Mouse (Mus musculus): ENCODE results near the gene Gm13276. TPM values are rescaled to one million over a fixed set of nuclear protein-coding genes. Genes with fewer than 3 reads are reported as not detected.
"Not testable (repeated sequence)": the region's sequence is repeated elsewhere in the genome, so short reads cannot be mapped to it uniquely, and the experiment has no call there.

Gene Gm13276
- polyA plus RNA-seq, 1 experiment from 2014 or later = not detected

DNA sequence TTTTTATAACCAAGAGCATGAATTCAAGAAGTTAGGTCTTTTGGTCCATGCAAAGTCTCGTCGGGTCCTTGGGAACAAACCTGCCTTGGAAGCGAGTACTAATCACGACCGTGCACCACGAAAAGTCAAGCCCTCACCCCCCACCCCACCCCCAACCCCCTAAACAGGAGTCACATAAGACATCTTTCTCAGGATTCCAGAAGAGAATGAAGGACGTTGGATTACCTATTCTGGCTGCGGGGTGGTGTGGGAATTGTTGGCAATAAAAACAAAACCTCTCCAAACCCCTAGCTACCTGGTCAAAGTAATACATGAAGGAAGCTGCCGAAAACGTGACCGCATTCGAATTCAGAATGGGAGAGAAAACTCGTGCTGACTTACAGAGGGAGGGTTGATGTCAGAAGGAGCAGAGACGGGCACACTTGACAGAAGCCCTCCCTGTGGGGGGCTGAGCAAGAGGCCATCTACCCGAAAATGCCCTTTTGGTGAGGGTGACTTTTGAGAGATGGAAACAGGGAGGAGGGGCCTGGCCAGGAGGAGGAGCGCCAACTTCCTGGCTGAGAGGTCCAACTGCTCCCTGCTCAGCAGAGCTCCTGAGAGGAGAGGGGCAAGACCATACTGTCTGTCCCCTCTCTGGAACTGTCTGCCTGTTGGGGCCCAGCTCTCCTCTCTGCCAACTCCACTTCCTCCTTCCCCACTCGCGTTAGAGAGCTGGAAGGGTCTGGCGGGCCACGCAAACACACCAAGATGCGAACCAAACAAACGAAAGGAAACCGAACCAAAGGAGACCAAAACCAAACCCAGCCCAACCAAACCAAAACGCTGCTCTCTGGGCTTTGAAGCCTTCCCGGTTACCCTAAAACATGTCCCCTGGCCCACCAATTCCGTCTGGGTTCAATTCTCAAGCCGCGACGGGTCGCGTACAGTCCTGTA, 28.7 kb upstream of the Gm13276 start:
- H3K4me1 ChIP-seq (replicated peaks; ENCODE audit: control insufficient read depth, insufficient read depth, low read length); H3K27me3 ChIP-seq (replicated peaks; ENCODE audit: control insufficient read depth, insufficient read depth, low read length); H3K36me3 ChIP-seq (ENCODE audit: control insufficient read depth, insufficient read depth, low read length); ATAC-seq (replicated peaks; ENCODE audit: low FRiP score); H3K9me3 ChIP-seq (ENCODE audit: control insufficient read depth, low read length): not testable (repeated sequence)
- WGBS = 11% methylated on average over 28 of the region's 31 CpGs
- Histone ChIP-seq H3K27ac (ENCODE audit: low read depth, low read length) (peak overlapping the region; percentile 90), H3K4me3 (ENCODE audit: low read depth, low read length) (peak overlapping the region; percentile 58), H3K9ac (ENCODE audit: low read depth, low read length) (peak overlapping the region; percentile 71), H3K4me2 (peak overlapping the region; percentile 75)
- DNase-seq (ENCODE audit: low spot score) = peak; percentile 64

DNA sequence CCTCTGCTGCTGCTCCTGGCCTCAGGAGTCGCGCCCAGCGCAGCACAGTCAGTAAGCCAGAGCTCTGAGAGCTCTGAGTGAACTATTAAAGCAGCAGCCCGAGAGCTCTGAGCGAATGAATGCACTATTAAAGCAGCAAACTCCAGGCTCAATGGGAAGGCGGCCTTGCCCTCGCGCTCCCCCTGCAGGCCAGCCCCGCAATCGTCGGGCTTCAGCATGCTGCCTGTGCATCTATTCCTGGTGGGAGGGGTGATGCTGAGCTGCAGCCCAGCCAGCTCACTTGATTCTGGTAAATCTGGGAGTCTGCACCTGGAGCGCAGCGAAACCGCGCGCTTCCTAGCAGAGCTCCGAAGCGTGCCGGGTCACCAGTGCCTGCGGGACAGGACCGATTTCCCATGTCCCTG, 27.9 kb upstream of the Gm13276 start:
- Histone ChIP-seq H3K4me2 (peak overlapping the region; percentile 75), H3K4me3 (ENCODE audit: low read depth, low read length) (peak overlapping the region; percentile 58), H3K9ac (ENCODE audit: low read depth, low read length) (peak overlapping the region; percentile 71), H3K27ac (ENCODE audit: low read depth, low read length) (peak overlapping the region; percentile 90)
- ATAC-seq (replicated peaks; ENCODE audit: low FRiP score) (peak; percentile 100), DNase-seq (ENCODE audit: low spot score) (peak; percentile 79)
- WGBS = under 1% methylated on average over 16 of the region's 21 CpGs
- H3K4me1 ChIP-seq (replicated peaks; ENCODE audit: control insufficient read depth, insufficient read depth, low read length); H3K36me3 ChIP-seq (ENCODE audit: control insufficient read depth, insufficient read depth, low read length); H3K9me3 ChIP-seq (ENCODE audit: control insufficient read depth, low read length); H3K27me3 ChIP-seq (replicated peaks; ENCODE audit: control insufficient read depth, insufficient read depth, low read length): not testable (repeated sequence)

DNA sequence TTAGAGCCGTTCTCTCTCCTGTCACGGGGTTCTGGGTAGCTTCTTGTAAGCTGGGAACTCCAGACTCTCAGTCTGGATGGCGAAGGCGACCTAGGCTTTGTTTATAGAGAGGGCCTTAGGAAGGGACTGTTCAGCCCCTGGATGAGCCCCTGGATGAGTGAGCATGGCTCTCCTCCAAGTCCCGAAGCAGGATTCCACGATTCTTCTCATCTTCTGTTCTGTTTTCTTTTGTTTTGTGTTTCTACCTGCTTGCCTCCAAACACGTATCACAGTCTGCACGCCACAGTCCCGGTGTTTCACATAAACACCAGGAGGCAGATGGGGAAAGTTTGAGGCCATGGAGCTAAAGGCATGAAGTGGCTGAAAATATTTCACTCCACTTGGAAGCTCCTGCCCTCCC, 26.8 kb upstream of the Gm13276 start:
- H3K9me3 ChIP-seq (ENCODE audit: control insufficient read depth, low read length); DNase-seq (ENCODE audit: low spot score); H3K4me2 ChIP-seq; H3K27ac ChIP-seq (ENCODE audit: low read depth, low read length); H3K27me3 ChIP-seq (replicated peaks; ENCODE audit: control insufficient read depth, insufficient read depth, low read length); H3K36me3 ChIP-seq (ENCODE audit: control insufficient read depth, insufficient read depth, low read length); ATAC-seq (replicated peaks; ENCODE audit: low FRiP score); H3K4me1 ChIP-seq (replicated peaks; ENCODE audit: control insufficient read depth, insufficient read depth, low read length); H3K9ac ChIP-seq (ENCODE audit: low read depth, low read length); H3K4me3 ChIP-seq (ENCODE audit: low read depth, low read length): not testable (repeated sequence)
- WGBS = 86% methylated on average over 9 of the region's 9 CpGs

DNA sequence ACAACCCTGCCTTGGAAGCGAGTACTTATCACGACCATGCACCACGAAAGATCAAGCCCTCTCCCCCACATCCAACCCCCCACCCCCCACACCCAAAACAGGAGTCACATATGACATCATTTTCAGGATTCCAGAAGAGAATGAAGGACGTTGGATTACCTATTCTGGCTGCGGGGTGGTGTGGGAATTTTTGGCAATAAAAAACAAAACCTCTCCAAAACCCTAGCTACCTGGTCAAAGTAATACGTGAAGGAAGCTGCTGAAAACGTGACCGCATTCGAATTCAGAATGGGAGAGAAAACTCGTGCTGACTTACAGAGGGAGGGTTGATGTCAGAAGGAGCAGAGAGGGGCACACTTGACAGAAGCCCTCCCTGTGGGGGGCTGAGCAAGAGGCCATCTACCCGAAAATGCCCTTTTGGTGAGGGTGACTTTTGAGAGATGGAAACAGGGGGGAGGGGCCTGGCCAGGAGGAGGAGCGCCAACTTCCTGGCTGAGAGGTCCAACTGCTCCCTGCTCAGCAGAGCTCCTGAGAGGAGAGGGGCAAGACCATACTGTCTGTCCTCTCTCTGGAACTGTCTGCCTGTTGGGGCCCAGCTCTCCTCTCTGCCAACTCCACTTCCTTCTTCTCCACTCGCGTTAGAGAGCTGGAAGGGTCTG, 25.8 kb upstream of the Gm13276 start, which contains the start of gene Gm13283:
Gene Gm13283 (plus strand): TSS at position 510 of the 659 bp plus-strand sequence.
- WGBS = 19% methylated on average over 11 of the region's 14 CpGs
- not testable (repeated sequence) for H3K36me3 ChIP-seq (ENCODE audit: control insufficient read depth, insufficient read depth, low read length); H3K27ac ChIP-seq (ENCODE audit: low read depth, low read length)

DNA sequence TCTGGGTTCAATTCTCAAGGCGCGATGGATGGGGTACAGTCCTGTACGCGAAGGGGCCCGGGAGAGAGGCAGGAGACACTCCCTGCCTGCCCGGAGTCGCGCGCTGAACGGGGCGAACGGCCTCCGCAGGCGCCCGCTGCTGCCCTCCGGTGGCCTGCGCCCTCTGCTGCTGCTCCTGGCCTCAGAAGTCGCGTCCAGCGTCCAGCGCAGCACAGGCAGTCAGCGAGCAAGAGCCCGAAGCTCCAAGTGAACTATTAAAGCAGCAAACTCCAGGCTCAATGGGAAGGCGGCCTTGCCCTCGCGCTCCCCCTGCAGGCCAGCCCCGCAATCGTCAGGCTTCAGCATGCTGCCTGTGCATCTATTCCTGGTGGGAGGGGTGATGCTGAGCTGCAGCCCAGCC, 25.1 kb upstream of the Gm13276 start:
- H3K9ac ChIP-seq (ENCODE audit: low read depth, low read length); H3K27ac ChIP-seq (ENCODE audit: low read depth, low read length); ATAC-seq (replicated peaks; ENCODE audit: low FRiP score); H3K36me3 ChIP-seq (ENCODE audit: control insufficient read depth, insufficient read depth, low read length); H3K9me3 ChIP-seq (ENCODE audit: control insufficient read depth, low read length); H3K27me3 ChIP-seq (replicated peaks; ENCODE audit: control insufficient read depth, insufficient read depth, low read length); H3K4me1 ChIP-seq (replicated peaks; ENCODE audit: control insufficient read depth, insufficient read depth, low read length): not testable (repeated sequence)
- peak; percentile 43 for DNase-seq (ENCODE audit: low spot score)
- Histone ChIP-seq H3K4me2 (peak overlapping the region; percentile 51), H3K4me3 (ENCODE audit: low read depth, low read length) (peak overlapping the region; percentile 37)
- WGBS = under 1% methylated on average over 20 of the region's 28 CpGs

More for the DNA sequence above, 25.8 kb upstream of the Gm13276 start, which contains the start of gene Gm13283:
- H3K9me3 ChIP-seq (ENCODE audit: control insufficient read depth, low read length); H3K27me3 ChIP-seq (replicated peaks; ENCODE audit: control insufficient read depth, insufficient read depth, low read length); DNase-seq (ENCODE audit: low spot score); H3K9ac ChIP-seq (ENCODE audit: low read depth, low read length); ATAC-seq (replicated peaks; ENCODE audit: low FRiP score); H3K4me1 ChIP-seq (replicated peaks; ENCODE audit: control insufficient read depth, insufficient read depth, low read length): not testable (repeated sequence)
- H3K4me2 ChIP-seq = peak within 1 kb of the TSS; percentile 51
- H3K4me3 ChIP-seq (ENCODE audit: low read depth, low read length) = peak within 1 kb of the TSS; percentile 37

DNA sequence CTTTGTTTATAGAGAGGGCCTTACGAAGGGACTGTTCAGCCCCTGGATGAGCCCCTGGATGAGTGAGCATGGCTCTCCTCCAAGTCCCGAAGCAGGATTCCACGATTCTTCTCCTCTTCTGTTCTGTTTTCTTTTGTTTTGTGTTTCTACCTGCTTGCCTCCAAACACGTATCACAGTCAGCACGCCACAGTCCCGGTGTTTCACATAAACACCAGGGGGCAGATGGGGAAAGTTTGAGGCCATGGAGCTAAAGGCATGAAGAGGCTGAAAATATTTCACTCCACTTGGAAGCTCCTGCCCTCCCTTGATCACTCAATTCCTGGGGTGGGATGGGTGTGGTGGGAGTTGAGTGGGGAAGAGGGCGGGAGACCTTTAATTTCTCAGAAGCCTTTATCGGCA, 23.7 kb upstream of the Gm13276 start:
- H3K27ac ChIP-seq (ENCODE audit: low read depth, low read length); H3K9me3 ChIP-seq (ENCODE audit: control insufficient read depth, low read length); H3K27me3 ChIP-seq (replicated peaks; ENCODE audit: control insufficient read depth, insufficient read depth, low read length); H3K4me2 ChIP-seq; DNase-seq (ENCODE audit: low spot score); H3K4me3 ChIP-seq (ENCODE audit: low read depth, low read length); H3K36me3 ChIP-seq (ENCODE audit: control insufficient read depth, insufficient read depth, low read length); ATAC-seq (replicated peaks; ENCODE audit: low FRiP score); H3K9ac ChIP-seq (ENCODE audit: low read depth, low read length); H3K4me1 ChIP-seq (replicated peaks; ENCODE audit: control insufficient read depth, insufficient read depth, low read length): not testable (repeated sequence)
- 55% methylated on average over 6 of the region's 8 CpGs for WGBS

DNA sequence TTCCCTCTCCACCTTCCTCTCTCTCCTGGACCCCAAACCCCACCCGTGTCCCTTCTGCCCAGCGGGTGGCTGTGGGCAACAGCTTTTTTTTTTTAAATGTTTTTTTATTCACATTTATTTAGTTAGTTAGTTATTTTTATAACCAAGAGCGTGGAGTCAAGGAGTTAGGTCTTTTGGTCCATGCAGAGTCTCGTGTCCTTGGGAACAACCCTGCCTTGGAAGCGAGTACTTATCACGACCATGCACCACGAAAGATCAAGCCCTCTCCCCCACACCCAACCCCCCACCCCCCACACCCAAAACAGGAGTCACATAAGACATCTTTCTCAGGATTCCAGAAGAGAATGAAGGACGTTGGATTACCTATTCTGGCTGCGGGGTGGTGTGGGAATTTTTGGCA, 23.2 kb upstream of the Gm13276 start:
- H3K4me2 ChIP-seq; H3K27me3 ChIP-seq (replicated peaks; ENCODE audit: control insufficient read depth, insufficient read depth, low read length); H3K36me3 ChIP-seq (ENCODE audit: control insufficient read depth, insufficient read depth, low read length); DNase-seq (ENCODE audit: low spot score); H3K9me3 ChIP-seq (ENCODE audit: control insufficient read depth, low read length); ATAC-seq (replicated peaks; ENCODE audit: low FRiP score); H3K9ac ChIP-seq (ENCODE audit: low read depth, low read length); H3K4me3 ChIP-seq (ENCODE audit: low read depth, low read length); H3K27ac ChIP-seq (ENCODE audit: low read depth, low read length); H3K4me1 ChIP-seq (replicated peaks; ENCODE audit: control insufficient read depth, insufficient read depth, low read length): not testable (repeated sequence)
- 36% methylated on average over 8 of the region's 9 CpGs for WGBS

DNA sequence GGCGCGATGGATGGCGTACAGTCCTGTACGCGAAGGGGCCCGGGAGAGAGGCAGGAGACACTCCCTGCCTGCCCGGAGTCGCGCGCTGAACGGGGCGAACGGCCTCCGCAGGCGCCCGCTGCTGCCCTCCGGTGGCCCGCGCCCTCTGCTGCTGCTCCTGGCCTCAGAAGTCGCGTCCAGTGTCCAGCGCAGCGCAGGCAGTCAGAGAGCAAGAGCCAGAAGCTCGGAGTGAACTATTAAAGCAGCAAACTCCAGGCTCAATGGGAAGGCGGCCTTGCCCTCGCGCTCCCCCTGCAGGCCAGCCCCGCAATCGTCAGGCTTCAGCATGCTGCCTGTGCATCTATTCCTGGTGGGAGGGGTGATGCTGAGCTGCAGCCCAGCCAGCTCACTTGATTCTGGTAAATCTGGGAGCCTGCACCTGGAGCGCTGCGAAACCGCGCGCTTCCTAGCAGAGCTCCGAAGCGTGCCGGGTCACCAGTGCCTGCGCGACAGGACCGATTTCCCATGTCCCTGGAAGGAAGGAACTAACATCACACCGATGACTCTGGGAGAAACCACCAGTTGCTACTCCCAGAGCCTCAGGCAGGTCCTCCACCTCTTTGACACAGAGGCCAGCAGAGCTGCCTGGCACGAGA, 22.0 kb upstream of the Gm13276 start:
- ATAC-seq (replicated peaks; ENCODE audit: low FRiP score); H3K9me3 ChIP-seq (ENCODE audit: control insufficient read depth, low read length); H3K27me3 ChIP-seq (replicated peaks; ENCODE audit: control insufficient read depth, insufficient read depth, low read length); H3K4me1 ChIP-seq (replicated peaks; ENCODE audit: control insufficient read depth, insufficient read depth, low read length); H3K36me3 ChIP-seq (ENCODE audit: control insufficient read depth, insufficient read depth, low read length); H3K9ac ChIP-seq (ENCODE audit: low read depth, low read length); H3K27ac ChIP-seq (ENCODE audit: low read depth, low read length): not testable (repeated sequence)
- peak; percentile 55 for DNase-seq (ENCODE audit: low spot score)
- peak overlapping the region; percentile 38 for H3K4me3 ChIP-seq (ENCODE audit: low read depth, low read length)
- 5% methylated on average over 26 of the region's 42 CpGs for WGBS
- peak overlapping the region; percentile 57 for H3K4me2 ChIP-seq
